Comparison of ENCODE assay signal across 8 mouse cellular contexts in the genomic region with DNA sequence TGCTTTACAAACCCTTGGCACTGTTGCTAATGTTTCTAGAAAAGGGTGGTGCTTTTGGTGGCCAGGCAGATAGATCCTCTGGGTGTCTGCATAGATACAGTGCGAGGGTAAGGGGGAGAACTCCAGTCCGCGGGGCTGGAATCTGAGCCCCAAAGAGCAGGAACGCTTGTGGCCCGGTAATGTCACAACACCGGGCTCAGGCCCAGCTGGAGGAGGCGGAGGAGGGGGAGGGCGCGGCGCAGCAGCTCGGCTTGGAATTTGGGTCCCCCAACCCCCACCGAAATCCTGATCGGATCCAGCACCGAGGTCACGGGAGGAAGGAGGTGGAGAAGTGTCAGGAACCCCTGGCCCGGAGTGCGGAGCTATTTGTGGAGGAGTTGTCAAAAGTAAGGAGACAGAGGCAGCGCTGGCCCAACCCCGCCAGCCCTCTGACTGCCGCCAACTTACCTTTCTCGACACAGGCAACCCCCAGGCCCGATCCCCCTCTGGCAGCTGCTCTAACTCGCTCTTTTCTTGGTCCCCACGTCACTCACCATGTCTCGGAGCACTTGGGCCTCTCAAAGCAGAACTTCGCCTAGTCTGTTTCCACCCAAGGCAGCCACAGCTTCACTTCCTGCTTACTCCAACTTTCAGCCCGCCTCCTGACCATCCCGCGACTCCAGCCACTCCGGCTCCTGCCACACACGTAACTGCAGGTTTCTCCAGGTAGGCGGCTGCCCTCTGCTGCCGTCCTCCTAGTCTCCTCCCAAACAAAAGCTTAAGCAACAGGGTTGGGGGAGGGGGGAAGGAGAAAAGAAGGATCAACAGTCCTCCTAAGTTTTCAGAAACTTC. TPM values are rescaled to one million over a fixed set of nuclear protein-coding genes. Genes with fewer than 3 reads are reported as not detected.
DNase-seq lines count a peak whose midpoint lies in the region; ATAC-seq and TF ChIP-seq lines count a peak whose summit lies in the region.

Gene Vamp8, minus strand, starts transcription at position 763 of the 831 bp plus-strand sequence.

- no peaks in the 10 kb centered on the region for H3K79me2 ChIP-seq in heart, adult 2 months (replicated peaks; ENCODE audit: control insufficient read depth, insufficient read depth, low read length)

- peak within 1 kb of the TSS; percentile 51 for H3K4me3 ChIP-seq in embryonic facial prominence, embryonic 11.5 days (ENCODE audit: low read depth, low read length)
- peak within 1 kb of the TSS; percentile 54 for H3K4me3 ChIP-seq in heart, adult 2 months
- peak within 1 kb of the TSS; percentile 72 for H3K4me3 ChIP-seq in kidney, adult 2 months (ENCODE audit: insufficient read depth, low read depth, low read length)
- peak within 1 kb of the TSS; percentile 49 for H3K4me3 ChIP-seq in limb, embryonic 15.5 days
- peak within 1 kb of the TSS; percentile 27 for H3K4me3 ChIP-seq in midbrain, postnatal 0 days (ENCODE audit: low read depth, low read length)

- H3K4me2 ChIP-seq in embryonic facial prominence, embryonic 11.5 days (ENCODE audit: low read depth, low read length), result peak within 1 kb of the TSS; percentile 75
- peak within 1 kb of the TSS; percentile 61 for H3K4me2 ChIP-seq in limb, embryonic 15.5 days
- H3K4me2 ChIP-seq in midbrain, postnatal 0 days (ENCODE audit: low read depth, low read length, poor library complexity, severe bottlenecking), result peak within 1 kb of the TSS; percentile 45

- no peaks in the 10 kb centered on the region for H3K4me1 ChIP-seq in embryonic facial prominence, embryonic 11.5 days (ENCODE audit: control insufficient read depth, insufficient read depth, low read length)
- peaks cover 7% of the 10 kb centered on the region for H3K4me1 ChIP-seq in heart, adult 2 months (ENCODE audit: control insufficient read depth, insufficient read depth, low read length)
- peaks cover 18% of the 10 kb centered on the region for H3K4me1 ChIP-seq in kidney, adult 2 months (ENCODE audit: control insufficient read depth, insufficient read depth, low read length)
- peaks cover 29% of the 10 kb centered on the region for H3K4me1 ChIP-seq in limb, embryonic 15.5 days
- 0 out of 2 replicates have a peak, but pooled peaks cover 3% of the 10 kb centered on the region for H3K4me1 ChIP-seq in midbrain, postnatal 0 days (ENCODE audit: insufficient read depth, low read length)

- TF ChIP-seq CTCF in heart, adult 2 months (IDR thresholded peaks at IDR 0.05), result no peak
- TF ChIP-seq CTCF in kidney, adult 2 months (conservative IDR thresholded peaks at IDR 0.05; ENCODE audit: insufficient read depth, insufficient read length, low read depth, low read length), result peak; percentile 56
- peak; percentile 7; the same call in 1 of the 2 replicates for TF ChIP-seq CTCF in midbrain, postnatal 0 days (IDR thresholded peaks at IDR 0.05)

- peak within 1 kb of the TSS; percentile 72 for H3K9ac ChIP-seq in embryonic facial prominence, embryonic 11.5 days (replicated peaks; ENCODE audit: low read length)
- peak within 1 kb of the TSS; percentile 85 for H3K9ac ChIP-seq in heart, adult 2 months (ENCODE audit: low read depth, low read length)
- peak within 1 kb of the TSS; percentile 57 for H3K9ac ChIP-seq in limb, embryonic 15.5 days
- H3K9ac ChIP-seq in midbrain, postnatal 0 days (replicated peaks; ENCODE audit: low read length, poor library complexity, severe bottlenecking), result 0 out of 2 replicates have a peak within 1 kb of the TSS, but pooled peaks have one; percentile 5

- no peaks in the 10 kb centered on the region for H3K36me3 ChIP-seq in embryonic facial prominence, embryonic 11.5 days (replicated peaks; ENCODE audit: control insufficient read depth, insufficient read depth, low read depth, low read length)
- H3K36me3 ChIP-seq in heart, adult 2 months (ENCODE audit: control insufficient read depth, insufficient read depth, low read length), result no peaks in the 10 kb centered on the region
- H3K36me3 ChIP-seq in kidney, adult 2 months (ENCODE audit: control insufficient read depth, insufficient read depth, low read length), result peaks cover 2% of the 10 kb centered on the region
- H3K36me3 ChIP-seq in limb, embryonic 15.5 days, result peaks cover 16% of the 10 kb centered on the region
- H3K36me3 ChIP-seq in midbrain, postnatal 0 days (ENCODE audit: insufficient read depth, low read length), result no peaks in the 10 kb centered on the region

- ATAC-seq in embryonic facial prominence, embryonic 11.5 days (replicated peaks; ENCODE audit: insufficient number of reproducible peaks, low FRiP score, low TSS enrichment, low read depth), result peak; percentile 68
- peak; percentile 60; the same call in 1 of the 2 replicates for ATAC-seq in limb, embryonic 15.5 days (ENCODE audit: insufficient number of reproducible peaks, low FRiP score, low TSS enrichment, low read depth)
- 0 out of 2 replicates have a peak, but pooled peaks have one; percentile 16 for ATAC-seq in midbrain, postnatal 0 days (ENCODE audit: low FRiP score)

- peak; percentile 47 for DNase-seq in layer of hippocampus, adult 11-12 months (ENCODE audit: low spot score)
- DNase-seq in layer of hippocampus, adult 9-10 months (ENCODE audit: low spot score), result no peak
- DNase-seq in embryonic facial prominence, embryonic 11.5 days (ENCODE audit: low spot score), result peak; percentile 59
- DNase-seq in heart, adult 2 months, result peak; percentile 92 to 94
- DNase-seq in kidney, adult 2 months, result peak; percentile 95
- peak; percentile 14 for DNase-seq in midbrain, postnatal 0 days (ENCODE audit: low spot score)
- DNase-seq in spleen, postnatal 14 days (ENCODE audit: low spot score in 2 of 2), result peak; percentile 60 to 63

- peak; percentile 61 for TF ChIP-seq EP300 in heart, adult 2 months (IDR thresholded peaks at IDR 0.05; ENCODE audit: insufficient read depth, low read depth, low read length)

- WGBS in embryonic facial prominence, embryonic 11.5 days, result 1% methylated on average over 33 of the region's 33 CpGs
- WGBS in heart, adult 2 months, result under 1% methylated on average over 33 of the region's 33 CpGs
- WGBS in kidney, adult 2 months, result 0% methylated on average over 33 of the region's 33 CpGs
- WGBS in limb, embryonic 15.5 days, result under 1% methylated on average over 33 of the region's 33 CpGs
- 6% methylated on average over 32 of the region's 33 CpGs for WGBS in midbrain, postnatal 0 days

- H3K27ac ChIP-seq in embryonic facial prominence, embryonic 11.5 days (replicated peaks; ENCODE audit: low read depth, low read length), result peak within 1 kb of the TSS; percentile 66
- peak within 1 kb of the TSS; percentile 92 for H3K27ac ChIP-seq in heart, adult 2 months
- H3K27ac ChIP-seq in kidney, adult 2 months (ENCODE audit: insufficient read depth, low read depth, low read length), result peak within 1 kb of the TSS; percentile 98
- peak within 1 kb of the TSS; percentile 89 for H3K27ac ChIP-seq in limb, embryonic 15.5 days
- H3K27ac ChIP-seq in midbrain, postnatal 0 days (ENCODE audit: low read depth, low read length), result 0 out of 2 replicates have a peak within 1 kb of the TSS, but pooled peaks have one; percentile 13

- intact Hi-C loops in heart, adult 2 months (cut with DNase I), result no loop called here

- peak; percentile 63 for TF ChIP-seq POLR2A in heart, adult 2 months (IDR thresholded peaks at IDR 0.05; ENCODE audit: insufficient read depth, low read depth, low read length)
- TF ChIP-seq POLR2A in kidney, adult 2 months (IDR thresholded peaks at IDR 0.05; ENCODE audit: low read depth, low read length), result peak; percentile 58

- no peaks in the 10 kb centered on the region for H3K9me3 ChIP-seq in embryonic facial prominence, embryonic 11.5 days (replicated peaks; ENCODE audit: control insufficient read depth, low read length)
- H3K9me3 ChIP-seq in limb, embryonic 15.5 days, result no peaks in the 10 kb centered on the region
- H3K9me3 ChIP-seq in midbrain, postnatal 0 days (ENCODE audit: low read length), result no peaks in the 10 kb centered on the region

- no peaks in the 10 kb centered on the region for H3K27me3 ChIP-seq in embryonic facial prominence, embryonic 11.5 days (ENCODE audit: control insufficient read depth, insufficient read depth, low read length)
- no peaks in the 10 kb centered on the region for H3K27me3 ChIP-seq in heart, adult 2 months (ENCODE audit: control insufficient read depth, insufficient read depth, low read length)
- no peaks in the 10 kb centered on the region for H3K27me3 ChIP-seq in kidney, adult 2 months (replicated peaks; ENCODE audit: control insufficient read depth, insufficient read depth, low read length)
- no peaks in the 10 kb centered on the region for H3K27me3 ChIP-seq in limb, embryonic 15.5 days
- no peaks in the 10 kb centered on the region; the same call in 1 of the 2 replicates for H3K27me3 ChIP-seq in midbrain, postnatal 0 days (ENCODE audit: insufficient read depth, low read length)

RNA-seq across cellular contexts. Expression of gene Vamp8, which starts in this region (rescaled TPM):
- polyA plus RNA-seq in embryonic facial prominence, embryonic 11.5 days (2014; fragmentation: Nextera tagmentation; extraction: Ambion mirVana), result 69.6 and 75.6 TPM in 2 replicates
- total RNA-seq in heart, adult 2 months (2021), result 10 to 100 TPM; 69.3 to 78.8 TPM
- 85.6 and 112 TPM in 2 replicates for polyA plus RNA-seq in heart, adult 2 months (2012; rRNA removed)
- polyA plus RNA-seq in kidney, adult 2 months (2012; rRNA removed), result 368 and 453 TPM in 2 replicates
- polyA plus RNA-seq in limb, embryonic 15.5 days (2015; fragmentation: Nextera tagmentation; extraction: Ambion mirVana), result 174 and 184 TPM in 2 replicates
- total RNA-seq in midbrain, postnatal 0 days (2014; rRNA removed), result 6.0 and 11.6 TPM in 2 replicates
- 23.7 and 24.8 TPM in 2 replicates for polyA plus RNA-seq in midbrain, postnatal 0 days (2015; fragmentation: Nextera tagmentation; extraction: Ambion mirVana)

Comparison
In these comparisons a context has a peak if more than half of its experiments do, and no peak if none do; other contexts are left out.
1. ATAC-seq: peak in every context shown above with its lines; median percentile 68 in embryonic facial prominence, embryonic 11.5 days; 60 in limb, embryonic 15.5 days; 16 in midbrain, postnatal 0 days.
2. H3K27ac ChIP-seq: peak in every context shown above with its lines; median percentile 98 in kidney, adult 2 months; 92 in heart, adult 2 months; 89 in limb, embryonic 15.5 days; 66 in embryonic facial prominence, embryonic 11.5 days; 13 in midbrain, postnatal 0 days.
3. H3K9ac ChIP-seq: peak in every context shown above with its lines; median percentile 85 in heart, adult 2 months; 72 in embryonic facial prominence, embryonic 11.5 days; 57 in limb, embryonic 15.5 days; 5 in midbrain, postnatal 0 days.